Mouse (Mus musculus): Measurements from ENCODE around the gene Clpx. TPM values are rescaled to one million over a fixed set of nuclear protein-coding genes. Genes with fewer than 3 reads are reported as not detected.
"Not testable (repeated sequence)": the region's sequence is repeated elsewhere in the genome, so short reads cannot be mapped to it uniquely, and the experiment has no call there.

The Clpx gene
- total and polyA plus RNA-seq, 3 experiments, result 14.0 to 64.9 (median 41.9) TPM

- no peaks in the 10 kb centered on the region for H3K9me3 ChIP-seq (replicated peaks)
- no peaks in the 10 kb centered on the region for H3K27me3 ChIP-seq (ENCODE audit: insufficient read depth, low read length)
- TF ChIP-seq POLR2AphosphoS5 (IDR thresholded peaks at IDR 0.05; ENCODE audit: insufficient replicate concordance, low read depth, low read length), result no peak
- no peak for TF ChIP-seq CTCF (IDR thresholded peaks at IDR 0.05; ENCODE audit: low read depth, low read length)
- no peak for TF ChIP-seq TAL1 (conservative IDR thresholded peaks at IDR 0.05; ENCODE audit: low read depth, low read length)
- no peak for TF ChIP-seq GATA1 (IDR thresholded peaks at IDR 0.05; ENCODE audit: borderline replicate concordance, low read length)
- TF ChIP-seq GATA2 (IDR thresholded peaks at IDR 0.05; ENCODE audit: borderline replicate concordance, low read depth, low read length), result no peak
- peaks cover 45% of the 10 kb centered on the region for H3K36me3 ChIP-seq (replicated peaks)
- no peak for ATAC-seq (ENCODE audit: extremely low read depth, insufficient number of reproducible peaks, low FRiP score, poor library complexity, severe bottlenecking)
- H3K4me1 ChIP-seq (ENCODE audit: insufficient read depth, low read depth, low read length), result no peaks in the 10 kb centered on the region
- H3K4me3 ChIP-seq (ENCODE audit: low read depth, low read length), result no peak overlapping the region
- no peak for DNase-seq (ENCODE audit: low spot score)
These were observed 39.9 kb downstream of the Clpx start for GRCm38 (mm10) chr9:65333958-65334357.

DNA sequence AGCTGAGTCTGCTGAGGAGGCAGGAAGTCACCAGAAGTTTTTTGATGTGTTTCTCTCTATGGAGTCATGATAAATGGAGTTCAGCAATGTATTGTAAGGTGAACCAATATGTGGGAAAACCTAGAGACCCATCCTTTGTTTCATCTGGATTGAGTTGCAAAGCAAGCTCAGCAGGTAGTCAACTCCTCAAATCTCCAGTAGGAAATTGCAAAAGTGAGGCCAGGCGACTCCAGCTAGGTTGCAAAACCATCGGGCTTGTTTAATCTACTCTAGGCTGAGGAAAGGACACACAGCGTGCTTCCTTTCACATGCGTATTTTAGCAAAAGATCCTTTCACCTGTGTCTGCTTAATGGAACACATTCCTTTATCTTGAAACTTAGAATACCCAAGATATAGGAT is 45.1 kb downstream of the Clpx start:
- TF ChIP-seq CTCF (IDR thresholded peaks at IDR 0.05; ENCODE audit: low read depth, low read length) (no peak), TAL1 (conservative IDR thresholded peaks at IDR 0.05; ENCODE audit: low read depth, low read length) (no peak), POLR2AphosphoS5 (IDR thresholded peaks at IDR 0.05; ENCODE audit: insufficient replicate concordance, low read depth, low read length) (no peak), GATA2 (IDR thresholded peaks at IDR 0.05; ENCODE audit: borderline replicate concordance, low read depth, low read length) (no peak), GATA1 (IDR thresholded peaks at IDR 0.05; ENCODE audit: borderline replicate concordance, low read length) (no peak)
- ATAC-seq (ENCODE audit: extremely low read depth, insufficient number of reproducible peaks, low FRiP score, poor library complexity, severe bottlenecking), result no peak
- peaks cover 23% of the 10 kb centered on the region for H3K36me3 ChIP-seq (replicated peaks)

DNA sequence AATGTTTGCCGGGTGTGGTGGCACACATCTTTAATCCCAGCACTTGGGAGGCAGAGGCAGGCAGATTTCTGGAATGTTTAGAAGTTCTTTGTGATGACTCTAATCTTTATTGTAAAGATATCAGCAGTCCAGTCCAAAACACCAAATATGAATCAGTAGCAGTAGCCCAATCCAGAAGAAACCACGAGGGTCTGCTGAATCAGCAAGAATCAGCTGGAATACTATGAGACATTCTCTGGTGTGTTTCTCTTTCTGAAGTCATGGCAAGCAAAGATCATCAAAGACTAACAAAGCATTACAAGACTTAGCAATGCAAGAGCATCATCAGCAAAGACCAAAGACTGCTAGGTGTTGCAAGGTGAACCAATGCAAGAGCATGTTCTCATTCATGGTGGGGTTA is 46.4 kb downstream of the Clpx start:
- H3K9me3 ChIP-seq (replicated peaks), result peaks cover 18% of the 10 kb centered on the region
- peaks cover 17% of the 10 kb centered on the region for H3K36me3 ChIP-seq (replicated peaks)
- H3K4me1 ChIP-seq (ENCODE audit: insufficient read depth, low read depth, low read length), result no peaks in the 10 kb centered on the region
- peaks cover 2% of the 10 kb centered on the region; the same call in 1 of the 2 replicates for H3K27me3 ChIP-seq (ENCODE audit: insufficient read depth, low read length)
- no peak for ATAC-seq (ENCODE audit: extremely low read depth, insufficient number of reproducible peaks, low FRiP score, poor library complexity, severe bottlenecking)
- no peak for DNase-seq (ENCODE audit: low spot score)
- H3K4me3 ChIP-seq (ENCODE audit: low read depth, low read length), result no peak overlapping the region
- no peak for TF ChIP-seq POLR2AphosphoS5 (IDR thresholded peaks at IDR 0.05; ENCODE audit: insufficient replicate concordance, low read depth, low read length)
- no peak for TF ChIP-seq GATA1 (IDR thresholded peaks at IDR 0.05; ENCODE audit: borderline replicate concordance, low read length)
- TF ChIP-seq GATA2 (IDR thresholded peaks at IDR 0.05; ENCODE audit: borderline replicate concordance, low read depth, low read length), result no peak
- TF ChIP-seq CTCF (IDR thresholded peaks at IDR 0.05; ENCODE audit: low read depth, low read length), result no peak
- no peak for TF ChIP-seq TAL1 (conservative IDR thresholded peaks at IDR 0.05; ENCODE audit: low read depth, low read length)

More for the DNA sequence above, 45.1 kb downstream of the Clpx start:
- H3K9me3 ChIP-seq (replicated peaks), result peaks cover 10% of the 10 kb centered on the region
- H3K27me3 ChIP-seq (ENCODE audit: insufficient read depth, low read length), result peaks cover 2% of the 10 kb centered on the region; the same call in 1 of the 2 replicates
- DNase-seq (ENCODE audit: low spot score), result no peak
- H3K4me3 ChIP-seq (ENCODE audit: low read depth, low read length), result no peak overlapping the region
- no peaks in the 10 kb centered on the region for H3K4me1 ChIP-seq (ENCODE audit: insufficient read depth, low read depth, low read length)

- not testable (repeated sequence) for H3K27me3 ChIP-seq (ENCODE audit: insufficient read depth, low read length); DNase-seq (ENCODE audit: low spot score); H3K36me3 ChIP-seq (replicated peaks); ATAC-seq (ENCODE audit: extremely low read depth, insufficient number of reproducible peaks, low FRiP score, poor library complexity, severe bottlenecking)
- Histone ChIP-seq H3K4me1 (ENCODE audit: insufficient read depth, low read depth, low read length) (peaks cover 30% of the 10 kb centered on the region), H3K4me3 (ENCODE audit: low read depth, low read length) (peak overlapping the region; percentile 94), H3K9me3 (replicated peaks) (peaks cover 15% of the 10 kb centered on the region)
These were observed 51.4 kb downstream of the Clpx start for GRCm38 (mm10) chr9:65345439-65345838.

GRCm38 (mm10) chr9:65345854-65346475 is 51.9 kb downstream of the Clpx start, which contains the start of gene Pdcd7:
TSS of gene Pdcd7 (plus strand) at chr9:65346104.
- Histone ChIP-seq H3K27me3 (ENCODE audit: insufficient read depth, low read length) (peaks cover 2% of the 10 kb centered on the region; the same call in 1 of the 2 replicates), H3K9me3 (replicated peaks) (peaks cover 10% of the 10 kb centered on the region), H3K36me3 (replicated peaks) (peaks cover 13% of the 10 kb centered on the region), H3K4me1 (ENCODE audit: insufficient read depth, low read depth, low read length) (peaks cover 32% of the 10 kb centered on the region), H3K4me3 (ENCODE audit: low read depth, low read length) (peak within 1 kb of the TSS; percentile 94)
- no peak for TF ChIP-seq GATA1 (IDR thresholded peaks at IDR 0.05; ENCODE audit: borderline replicate concordance, low read length)
- TF ChIP-seq GATA2 (IDR thresholded peaks at IDR 0.05; ENCODE audit: borderline replicate concordance, low read depth, low read length), result no peak
- no peak for TF ChIP-seq TAL1 (conservative IDR thresholded peaks at IDR 0.05; ENCODE audit: low read depth, low read length)
- TF ChIP-seq POLR2AphosphoS5 (IDR thresholded peaks at IDR 0.05; ENCODE audit: insufficient replicate concordance, low read depth, low read length), result no peak
- TF ChIP-seq CTCF (IDR thresholded peaks at IDR 0.05; ENCODE audit: low read depth, low read length), result no peak
- ATAC-seq (ENCODE audit: extremely low read depth, insufficient number of reproducible peaks, low FRiP score, poor library complexity, severe bottlenecking) (peak; percentile 75), DNase-seq (ENCODE audit: low spot score) (peak; percentile 89)

- peaks cover 14% of the 10 kb centered on the region for H3K36me3 ChIP-seq (replicated peaks)
- peaks cover 2% of the 10 kb centered on the region; the same call in 1 of the 2 replicates for H3K27me3 ChIP-seq (ENCODE audit: insufficient read depth, low read length)
- ATAC-seq (ENCODE audit: extremely low read depth, insufficient number of reproducible peaks, low FRiP score, poor library complexity, severe bottlenecking) (no peak), DNase-seq (ENCODE audit: low spot score) (peak; percentile 72)
- H3K4me3 ChIP-seq (ENCODE audit: low read depth, low read length), result peak overlapping the region; percentile 94
- TF ChIP-seq TAL1 (conservative IDR thresholded peaks at IDR 0.05; ENCODE audit: low read depth, low read length), result no peak
- TF ChIP-seq GATA1 (IDR thresholded peaks at IDR 0.05; ENCODE audit: borderline replicate concordance, low read length), result no peak
- TF ChIP-seq CTCF (IDR thresholded peaks at IDR 0.05; ENCODE audit: low read depth, low read length), result no peak
- TF ChIP-seq GATA2 (IDR thresholded peaks at IDR 0.05; ENCODE audit: borderline replicate concordance, low read depth, low read length), result no peak
- no peak for TF ChIP-seq POLR2AphosphoS5 (IDR thresholded peaks at IDR 0.05; ENCODE audit: insufficient replicate concordance, low read depth, low read length)
- H3K9me3 ChIP-seq (replicated peaks), result peaks cover 10% of the 10 kb centered on the region
- peaks cover 33% of the 10 kb centered on the region for H3K4me1 ChIP-seq (ENCODE audit: insufficient read depth, low read depth, low read length)
These were observed 52.5 kb downstream of the Clpx start for GRCm38 (mm10) chr9:65346476-65347111.
